Mouse (Mus musculus) olfactory bulb, adult 2 months (tissue): ENCODE measurements at regions not wholly inside any gene's neighbourhood (a gene's known extent, or its start where the extent isn't known, plus 50 kb on each side); places are given as distances from the start of the nearest gene placed in this dataset.

Experiments
- H3K27ac ChIP-seq: fragments of 200-500 bp; 2 replicates; pipeline ENCODE4 v1.5.1; 2012; ENCODE audit warnings: low read depth, low read length; ENCODE audit not compliant: insufficient read depth
- H3K4me1 ChIP-seq: fragments of 200-500 bp; 2 replicates; pipeline ENCODE4 v1.6.1; 2012; ENCODE audit warnings: low read length; ENCODE audit not compliant: control insufficient read depth, insufficient read depth
- H3K4me3 ChIP-seq: fragments of 200-500 bp; 2 replicates; pipeline ENCODE4 v1.5.1; 2012; ENCODE audit warnings: mild to moderate bottlenecking, low read depth, low read length, moderate library complexity; ENCODE audit not compliant: insufficient read depth
- CTCF ChIP-seq: fragments of 200-500 bp; IDR thresholded peaks from 2 replicates; pipeline ENCODE4 v1.5.1; 2012; ENCODE audit warnings: low read depth, mild to moderate bottlenecking, low read length, moderate library complexity; ENCODE audit not compliant: insufficient read depth
- POLR2A ChIP-seq: fragments of 200-500 bp; IDR thresholded peaks from 2 replicates; pipeline ENCODE4 v1.6.1; 2012; ENCODE audit warnings: mild to moderate bottlenecking, low read depth, low read length, moderate library complexity; ENCODE audit not compliant: insufficient read depth
- WGBS: fragments of 180-500 bp; shearing (Covaris S2); methylation state at CpG from one replicate; pipeline ENCODE4 v1.1.7; 2018; 5-methylcytosine and 5-hydroxymethylcytosine counted together

DNA sequence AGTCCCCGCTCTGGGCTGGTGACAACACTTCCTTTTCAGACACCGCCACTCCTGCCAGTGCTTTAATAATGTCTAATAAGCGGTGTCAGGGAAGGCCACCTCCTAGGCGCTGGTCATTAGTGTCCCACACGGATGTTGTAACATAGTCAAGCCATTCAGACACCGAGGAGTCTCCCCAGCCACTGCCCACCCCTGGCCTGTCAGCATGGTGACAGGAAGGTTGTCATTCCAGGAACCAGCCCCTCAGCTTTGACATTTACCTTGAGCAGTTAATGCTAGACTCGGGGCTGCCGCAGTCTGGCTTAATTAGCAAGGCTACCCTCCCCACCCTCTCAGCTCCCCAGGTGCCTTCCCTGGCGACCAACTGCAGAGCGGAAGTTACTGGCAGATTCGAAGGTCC is 58.0 kb upstream of the Mphosph6 start:
- WGBS, result 12% methylated on average over 11 of the region's 11 CpGs

DNA sequence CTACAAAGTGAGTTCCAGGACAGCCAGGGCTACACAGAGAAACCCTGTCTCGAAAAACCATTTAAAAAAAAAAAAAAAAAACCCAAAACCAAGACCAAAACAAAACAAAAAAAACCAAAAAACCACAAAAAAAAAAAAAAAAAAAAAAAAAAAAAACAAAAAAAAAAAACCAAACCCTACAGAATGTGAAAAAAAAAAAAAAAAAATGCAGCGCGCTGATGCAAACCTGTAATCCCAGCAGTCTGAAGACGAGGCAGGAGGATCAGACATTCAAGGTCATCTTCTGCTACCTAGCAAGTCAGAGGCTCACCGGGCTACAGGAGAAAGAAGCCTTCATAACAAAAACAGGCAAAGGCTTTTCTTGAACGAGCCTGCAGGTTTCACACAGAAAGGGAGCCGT is 57.4 kb upstream of the Mphosph6 start:
- H3K4me1 ChIP-seq, result peaks cover 5% of the 10 kb centered on the region
- no peak overlapping the region for H3K4me3 ChIP-seq
- WGBS, result 49% methylated on average over 7 of the region's 7 CpGs
- H3K27ac ChIP-seq, result no peak overlapping the region
- TF ChIP-seq POLR2A (no peak), CTCF (no peak)

More for the DNA sequence above, 58.0 kb upstream of the Mphosph6 start:
- H3K4me1 ChIP-seq, result peaks cover 5% of the 10 kb centered on the region
- no peak overlapping the region for H3K27ac ChIP-seq
- TF ChIP-seq CTCF (no peak), POLR2A (no peak)
- H3K4me3 ChIP-seq, result no peak overlapping the region

DNA sequence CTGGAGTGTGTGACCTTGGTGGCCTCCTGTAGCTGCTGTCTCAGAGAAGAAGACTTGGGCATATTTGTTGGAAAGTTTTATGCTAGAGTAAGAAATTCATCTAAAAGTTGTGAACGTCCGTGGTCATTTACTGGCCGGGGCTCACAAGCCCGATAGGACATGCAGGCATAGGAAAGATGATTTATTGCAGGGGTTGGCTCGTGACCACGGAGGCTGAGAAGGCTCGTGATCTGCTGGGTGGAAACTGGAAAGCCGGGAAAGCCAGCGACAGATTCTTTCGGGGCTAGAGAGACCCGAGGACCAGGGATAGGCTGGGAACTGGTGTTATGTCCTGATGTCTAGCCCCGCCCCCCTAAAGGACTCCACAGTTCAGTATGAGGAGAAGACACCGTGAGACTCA is 54.4 kb upstream of the Mphosph6 start:
- TF ChIP-seq CTCF, result no peak
- no peak for TF ChIP-seq POLR2A
- H3K27ac ChIP-seq, result no peak overlapping the region
- no peak overlapping the region for H3K4me3 ChIP-seq
- peaks cover 5% of the 10 kb centered on the region for H3K4me1 ChIP-seq
- 91% methylated on average over 13 of the region's 13 CpGs for WGBS

DNA sequence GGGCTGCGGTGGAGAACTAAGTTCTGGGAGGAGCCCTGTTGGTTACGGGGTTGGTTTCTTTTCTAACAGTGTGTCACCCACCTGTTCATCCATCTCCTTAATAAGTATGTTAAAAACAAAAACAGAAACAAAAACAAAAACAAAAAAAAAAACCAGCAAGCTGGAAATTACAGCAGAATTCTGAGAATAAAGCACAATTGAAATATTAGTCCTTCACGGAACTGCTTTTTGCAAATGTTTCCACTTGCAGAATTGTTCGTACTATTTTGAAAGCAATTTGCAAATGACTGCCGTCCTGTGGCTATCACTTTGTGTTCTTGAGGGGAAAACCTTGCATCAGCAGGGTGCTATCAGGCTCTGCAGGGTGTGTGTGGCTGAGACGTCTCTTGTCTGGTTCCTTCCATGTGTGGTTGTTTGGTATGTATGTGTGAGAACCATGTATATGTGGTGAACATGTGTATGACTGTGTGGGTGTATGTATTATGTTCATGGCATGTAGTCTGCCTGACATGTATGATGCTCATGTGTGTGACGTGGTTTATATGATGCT is 53.3 kb upstream of the Mphosph6 start:
- no peak for TF ChIP-seq CTCF
- TF ChIP-seq POLR2A, result no peak
- no peak overlapping the region for H3K27ac ChIP-seq
- WGBS, result 57% methylated on average over 7 of the region's 7 CpGs
- H3K4me1 ChIP-seq, result peaks cover 4% of the 10 kb centered on the region
- H3K4me3 ChIP-seq, result no peak overlapping the region

DNA sequence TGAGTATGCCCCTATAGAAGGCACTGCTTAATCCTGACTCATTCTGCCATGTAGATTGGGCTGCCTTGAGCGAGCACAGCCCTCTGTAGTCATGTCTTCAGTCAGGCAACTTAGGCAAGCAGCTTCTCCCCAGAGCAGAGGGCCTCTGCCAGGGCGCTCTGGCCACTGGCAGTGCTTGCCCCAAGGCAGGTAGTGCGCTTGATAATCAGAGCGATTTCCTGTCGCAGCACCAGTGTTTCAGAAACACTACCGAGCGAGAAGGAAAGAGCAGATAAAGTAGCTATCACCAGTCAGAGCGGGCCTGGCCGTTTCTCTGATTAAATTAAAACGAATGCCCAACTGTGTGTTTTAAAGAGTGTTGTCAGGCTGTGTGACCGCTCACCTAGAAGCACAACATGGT is 52.6 kb upstream of the Mphosph6 start:
- Histone ChIP-seq H3K4me1 (no peaks in the 10 kb centered on the region), H3K4me3 (no peak overlapping the region), H3K27ac (no peak overlapping the region)
- 90% methylated on average over 11 of the region's 11 CpGs for WGBS
- no peak for TF ChIP-seq POLR2A
- TF ChIP-seq CTCF, result no peak

DNA sequence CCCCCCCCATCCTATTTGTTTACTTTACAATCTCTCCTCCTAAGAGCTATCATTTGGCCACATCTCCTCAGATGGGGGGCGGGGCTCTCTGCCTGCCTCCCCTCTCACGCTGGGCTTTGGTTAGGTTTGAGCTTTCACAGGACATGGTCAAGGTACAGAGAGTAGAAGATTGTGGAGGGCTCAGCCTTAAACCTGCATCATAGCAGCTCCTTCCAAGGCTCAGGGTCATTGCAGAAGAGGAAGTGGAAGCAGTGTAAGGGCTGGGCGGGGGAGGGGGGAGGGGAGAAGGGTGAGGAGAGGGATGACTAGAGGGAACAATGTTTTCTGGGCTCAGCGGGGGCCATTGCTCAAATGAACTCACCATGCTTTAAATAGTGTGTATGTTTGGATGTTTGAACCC is 51.7 kb upstream of the Mphosph6 start:
- TF ChIP-seq POLR2A (no peak), CTCF (no peak)

DNA sequence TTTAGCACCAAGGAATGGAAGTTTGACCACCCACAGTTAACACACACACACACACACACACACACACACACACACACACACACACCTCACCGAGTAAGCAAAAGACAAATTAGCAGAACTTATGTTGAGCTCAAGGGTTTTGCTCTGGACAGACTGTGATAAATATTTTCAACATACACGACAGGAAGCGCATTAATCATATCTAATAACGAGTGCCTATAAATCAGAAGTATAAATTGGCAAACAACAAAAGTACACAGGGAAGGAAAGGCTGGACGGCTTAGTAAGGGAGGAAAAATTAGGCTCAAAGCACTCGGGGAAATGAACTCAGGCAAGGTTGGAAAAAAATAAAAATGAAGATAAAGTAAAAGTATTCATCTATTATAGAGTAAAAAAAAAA is 50.8 kb upstream of the Mphosph6 start:
- Histone ChIP-seq H3K4me1 (no peaks in the 10 kb centered on the region), H3K4me3 (no peak overlapping the region), H3K27ac (no peak overlapping the region)
- WGBS, result 87% methylated on average over 6 of the region's 6 CpGs
- no peak for TF ChIP-seq CTCF
- TF ChIP-seq POLR2A, result no peak

More for the DNA sequence above, 51.7 kb upstream of the Mphosph6 start:
- no peak overlapping the region for H3K4me3 ChIP-seq
- H3K27ac ChIP-seq, result no peak overlapping the region
- 67% methylated on average over 4 of the region's 4 CpGs for whole genome bisulfite sequencing
- no peaks in the 10 kb centered on the region for H3K4me1 ChIP-seq
